Mouse (Mus musculus) heart, embryonic 14.5 days (tissue): ENCODE measurements around the gene Ap3b2. TPM values are rescaled to one million over a fixed set of nuclear protein-coding genes. Genes with fewer than 3 reads are reported as not detected.
"Not testable (repeated sequence)": the region's sequence is repeated elsewhere in the genome, so short reads cannot be mapped to it uniquely, and the experiment has no call there.

Source experiments
- ATAC-seq: fragments of 200-750 bp; cut with Nextera tagmentation; 2 replicates; pipeline ENCODE4 v1.8.0; 2017; ENCODE audit warnings: low read depth, moderate TSS enrichment; ENCODE audit not compliant: insufficient number of reproducible peaks, insufficient read depth, low FRiP score
- H3K27ac ChIP-seq, 2 experiments: fragments of 200-500 bp in 1 of 2; fragments of 300-500 bp in 1 of 2; sonication (generic) in 1 of 2; replicated peaks in 1 of 2; 2 replicates each; pipeline ENCODE4 v1.5.1; 2012 to 2014; ENCODE audit warnings: low read depth in 2 of 2, low read length in 2 of 2, control low read depth in 1 of 2, mild to moderate bottlenecking in 1 of 2, mixed read lengths in 1 of 2; ENCODE audit not compliant: control insufficient read depth in 1 of 2, insufficient read depth in 1 of 2
- H3K27me3 ChIP-seq: fragments of 300-500 bp; sonication (generic); 2 replicates; pipeline ENCODE4 v1.6.1; 2014; ENCODE audit warnings: mild to moderate bottlenecking, low read length, control low read depth; ENCODE audit not compliant: control insufficient read depth, insufficient read depth
- H3K36me3 ChIP-seq: fragments of 300-500 bp; sonication (generic); 2 replicates; pipeline ENCODE4 v1.6.1; 2014; ENCODE audit warnings: mild to moderate bottlenecking, control low read depth, low read length, mixed read lengths; ENCODE audit not compliant: control insufficient read depth, insufficient read depth
- H3K4me1 ChIP-seq, 2 experiments: fragments of 200-500 bp in 1 of 2; fragments of 300-500 bp in 1 of 2; sonication (generic) in 1 of 2; 2 replicates each; pipeline ENCODE4 v1.6.1; 2012 to 2014; ENCODE audit warnings: low read length in 2 of 2, control low read depth in 1 of 2, mixed read lengths in 1 of 2; ENCODE audit not compliant: control insufficient read depth in 2 of 2, insufficient read depth in 2 of 2
- H3K4me2 ChIP-seq: fragments of 300-500 bp; sonication (generic); 2 replicates; pipeline ENCODE4 v1.6.1; 2014; ENCODE audit warnings: mild to moderate bottlenecking, low read length
- H3K4me3 ChIP-seq, 2 experiments: fragments of 200-500 bp in 1 of 2; fragments of 300-500 bp in 1 of 2; sonication (generic) in 1 of 2; 2 replicates each; pipeline ENCODE4 v1.5.1; 2012 to 2014; ENCODE audit warnings: low read length in 2 of 2, mild to moderate bottlenecking in 2 of 2, control low read depth in 1 of 2, low read depth in 1 of 2, moderate library complexity in 1 of 2; ENCODE audit not compliant: control insufficient read depth in 1 of 2, insufficient read depth in 1 of 2
- H3K9ac ChIP-seq: fragments of 300-500 bp; sonication (generic); 2 replicates; pipeline ENCODE4 v1.6.1; 2014; ENCODE audit warnings: mild to moderate bottlenecking, low read length
- H3K9me3 ChIP-seq: fragments of 300-500 bp; sonication (generic); 2 replicates; pipeline ENCODE4 v1.6.1; 2016; ENCODE audit warnings: low read length, control low read depth; ENCODE audit not compliant: control insufficient read depth
- WGBS: fragments of 180-500 bp; shearing (Covaris S2); extraction: QIAGEN DNeasy Blood & Tissue Kit; methylation state at CpG from one replicate; pipeline ENCODE4 v1.1.7; 2014; 5-methylcytosine and 5-hydroxymethylcytosine counted together
- polyA plus RNA-seq: library from polyadenylated mRNA; unstranded; fragments of >200 nt; fragmentation: Nextera tagmentation; extraction: Ambion mirVana; gene quantifications from 2 replicates; pipeline ENCODE4 v1.2.1, GENCODE M21; 2014

The Ap3b2 gene
- polyA plus RNA-seq, 1 experiment from 2014 or later: 3.5 TPM

DNA sequence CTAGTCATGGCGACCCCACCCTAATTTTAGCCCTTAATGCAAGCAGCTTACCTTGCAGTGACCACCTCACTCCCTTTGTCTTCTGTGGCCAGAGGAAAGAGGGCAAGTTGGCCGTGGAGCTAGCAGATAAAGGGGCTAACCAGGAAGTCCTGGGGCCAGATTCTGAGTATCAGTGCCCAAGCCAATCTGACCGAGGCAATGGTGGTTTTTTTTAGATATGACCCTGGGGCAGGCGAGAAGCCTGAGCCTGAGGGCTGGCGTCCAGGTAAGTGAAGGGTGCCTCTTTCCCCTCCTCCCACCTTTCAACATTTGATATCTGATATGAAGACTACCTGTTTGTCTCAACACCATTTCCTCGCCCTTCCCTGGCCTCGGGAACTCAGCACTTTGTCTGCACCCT, 4.5 kb upstream of the Ap3b2 start, which contains the start of gene BC048679:
Gene BC048679, minus strand, starts transcription at position 101 of the 400 bp plus-strand sequence.
- H3K9me3 ChIP-seq: no peaks in the 10 kb centered on the region
- H3K9ac ChIP-seq: no peak within 1 kb of the TSS
- H3K27me3 ChIP-seq: peaks cover 35% of the 10 kb centered on the region
- 37% methylated on average over 7 of the region's 7 CpGs for WGBS
- H3K4me3 ChIP-seq: no peak within 1 kb of the TSS
- ATAC-seq: no peak
- no peaks in the 10 kb centered on the region for H3K36me3 ChIP-seq
- H3K4me2 ChIP-seq: no peak within 1 kb of the TSS
- no peak within 1 kb of the TSS for H3K27ac ChIP-seq
- peaks cover 3 to 5% of the 10 kb centered on the region in 2 experiments; a peak in 2 of 4 replicates for H3K4me1 ChIP-seq

DNA sequence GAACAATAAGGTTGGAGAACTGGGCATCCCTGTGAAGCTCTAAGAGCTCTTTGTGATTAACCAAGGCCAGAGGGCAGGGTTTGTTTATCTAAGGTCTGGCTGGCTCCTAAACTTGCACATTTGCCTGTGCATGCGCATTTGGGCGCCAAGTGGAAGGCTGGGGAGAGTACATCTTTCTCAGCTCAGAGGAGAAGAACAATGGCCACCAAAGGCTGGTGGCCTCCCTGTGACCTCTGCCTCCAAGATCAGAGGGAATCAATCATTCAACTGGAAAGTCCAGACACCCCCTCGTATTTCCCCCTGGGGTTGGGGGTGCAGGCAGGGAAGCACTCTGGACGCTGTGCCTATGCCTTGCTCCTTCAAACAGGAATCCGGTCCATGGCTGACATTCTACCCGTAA, 3.4 kb upstream of the Ap3b2 start:
- Histone ChIP-seq H3K9ac (no peak overlapping the region), H3K27ac (no peak overlapping the region), H3K36me3 (no peaks in the 10 kb centered on the region), H3K9me3 (no peaks in the 10 kb centered on the region), H3K4me1 (peaks cover 3 to 5% of the 10 kb centered on the region in 2 experiments; a peak in 2 of 4 replicates), H3K4me3 (no peak overlapping the region), H3K27me3 (peaks cover 45% of the 10 kb centered on the region), H3K4me2 (no peak overlapping the region)
- ATAC-seq: no peak
- WGBS: 45% methylated on average over 6 of the region's 6 CpGs

DNA sequence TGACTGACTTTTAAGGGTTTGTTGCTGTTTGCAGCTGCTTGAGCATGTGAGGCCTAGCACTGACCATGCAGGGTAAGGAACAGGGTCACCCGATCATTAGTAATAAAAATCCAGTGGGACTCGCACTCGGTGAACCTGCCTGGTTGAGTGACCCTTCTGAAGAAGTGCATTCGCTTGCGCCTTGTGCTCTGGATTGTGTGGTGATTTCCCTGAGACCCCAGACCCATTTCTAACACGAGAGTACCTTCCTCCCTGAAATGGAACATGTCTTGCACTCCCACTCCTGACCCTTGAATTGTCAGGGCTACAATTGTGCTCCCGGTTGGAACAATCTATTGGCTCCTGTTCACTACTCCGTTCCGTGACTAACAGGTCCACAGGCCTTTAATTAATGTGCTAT, 1.1 kb downstream of the Ap3b2 start:
- Histone ChIP-seq H3K9ac (no peak overlapping the region), H3K4me3 (no peak overlapping the region), H3K27ac (no peak overlapping the region), H3K36me3 (no peaks in the 10 kb centered on the region), H3K9me3 (no peaks in the 10 kb centered on the region), H3K27me3 (peaks cover 48% of the 10 kb centered on the region), H3K4me2 (peak overlapping the region; percentile 73; the same call in 1 of the 2 replicates), H3K4me1 (peaks cover 3 to 5% of the 10 kb centered on the region in 2 experiments; a peak in 2 of 4 replicates)
- ATAC-seq: no peak
- WGBS: 45% methylated on average over 9 of the region's 9 CpGs

DNA sequence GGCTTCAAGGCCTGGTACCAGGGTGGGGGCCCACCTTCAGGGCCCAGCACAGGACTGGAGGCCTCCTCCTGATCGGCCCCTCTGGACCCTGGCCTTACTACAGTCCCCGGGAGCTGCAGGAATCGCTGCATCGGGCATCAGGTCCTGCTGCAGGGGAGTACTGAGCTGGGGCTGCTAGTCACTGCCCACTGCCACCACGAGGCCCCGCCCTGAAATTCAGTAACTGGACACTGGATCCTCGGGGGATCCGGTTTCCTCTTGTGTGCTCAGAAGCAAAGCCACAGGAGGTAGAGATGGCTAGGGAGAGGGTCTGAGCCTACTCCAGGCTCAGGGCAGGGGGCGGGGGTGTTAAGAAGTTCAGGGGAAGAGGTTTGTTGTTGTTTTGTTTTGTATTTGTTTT, 4.1 kb downstream of the Ap3b2 start:
- Histone ChIP-seq H3K27ac (no peak overlapping the region), H3K9ac (no peak overlapping the region), H3K4me1 (peaks cover 3 to 5% of the 10 kb centered on the region in 2 experiments; a peak in 2 of 4 replicates), H3K36me3 (no peaks in the 10 kb centered on the region), H3K4me2 (no peak overlapping the region), H3K9me3 (no peaks in the 10 kb centered on the region), H3K27me3 (peaks cover 25% of the 10 kb centered on the region), H3K4me3 (no peak overlapping the region)
- ATAC-seq: 0 out of 2 replicates have a peak, but pooled peaks have one; percentile 6
- WGBS: 10% methylated on average over 9 of the region's 9 CpGs

DNA sequence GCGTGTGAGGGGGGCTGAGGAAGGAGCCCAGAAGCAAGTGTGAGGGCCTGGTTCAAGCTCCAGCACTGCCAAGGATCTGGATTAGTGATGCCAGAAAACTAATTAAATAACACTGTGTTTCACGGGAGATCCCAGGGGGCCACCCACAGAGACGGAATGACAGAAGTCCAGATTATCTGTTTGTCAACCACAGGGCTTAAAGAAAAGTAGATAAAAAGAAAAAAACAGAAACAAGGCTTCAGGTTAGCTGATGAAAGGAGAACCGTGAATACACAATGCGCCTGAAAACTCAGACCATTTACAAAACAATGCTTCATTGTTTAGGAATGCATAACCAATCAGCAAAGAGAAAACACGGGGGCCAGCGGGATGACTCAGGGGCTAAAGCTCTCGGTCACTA, 12.9 kb downstream of the Ap3b2 start:
- Histone ChIP-seq H3K4me2 (no peak overlapping the region), H3K27ac (no peak overlapping the region), H3K36me3 (no peaks in the 10 kb centered on the region), H3K4me1 (no peaks in the 10 kb centered on the region), H3K9me3 (no peaks in the 10 kb centered on the region), H3K27me3 (peaks cover 24% of the 10 kb centered on the region), H3K9ac (no peak overlapping the region), H3K4me3 (no peak overlapping the region)
- 9% methylated on average over 8 of the region's 8 CpGs for WGBS
- ATAC-seq: no peak

DNA sequence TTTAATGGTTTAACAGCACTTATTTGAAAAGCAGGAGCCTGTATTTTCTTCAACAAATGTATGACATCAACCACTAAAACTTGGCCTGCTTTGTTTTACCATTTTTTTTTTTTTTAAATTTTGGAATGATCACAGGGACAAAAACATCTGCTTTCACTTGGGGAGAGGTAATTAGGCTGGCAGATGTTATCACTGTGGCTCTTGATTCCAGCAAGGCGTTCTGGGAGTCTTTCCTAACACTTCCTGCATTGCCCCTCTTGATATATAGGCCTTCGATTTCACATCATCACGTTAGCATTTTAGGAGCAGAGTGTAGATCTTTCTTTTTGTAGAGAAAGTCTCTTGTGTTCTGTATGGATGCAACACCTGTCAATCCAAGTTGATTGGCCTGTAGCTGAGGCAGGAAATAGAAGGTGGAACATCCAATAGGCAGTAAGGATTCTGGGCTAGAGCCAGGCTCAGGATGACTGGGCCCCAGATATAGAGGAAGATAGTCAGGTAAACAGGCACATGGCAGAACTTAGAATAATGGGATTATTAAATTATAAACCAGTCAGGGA, 14.1 kb downstream of the Ap3b2 start:
- Histone ChIP-seq H3K9ac (no peak overlapping the region), H3K36me3 (no peaks in the 10 kb centered on the region), H3K4me2 (no peak overlapping the region), H3K4me1 (no peaks in the 10 kb centered on the region), H3K27me3 (peaks cover 26% of the 10 kb centered on the region), H3K9me3 (no peaks in the 10 kb centered on the region), H3K27ac (no peak overlapping the region), H3K4me3 (no peak overlapping the region)
- ATAC-seq: no peak
- WGBS: 56% methylated on average over 3 of the region's 3 CpGs

DNA sequence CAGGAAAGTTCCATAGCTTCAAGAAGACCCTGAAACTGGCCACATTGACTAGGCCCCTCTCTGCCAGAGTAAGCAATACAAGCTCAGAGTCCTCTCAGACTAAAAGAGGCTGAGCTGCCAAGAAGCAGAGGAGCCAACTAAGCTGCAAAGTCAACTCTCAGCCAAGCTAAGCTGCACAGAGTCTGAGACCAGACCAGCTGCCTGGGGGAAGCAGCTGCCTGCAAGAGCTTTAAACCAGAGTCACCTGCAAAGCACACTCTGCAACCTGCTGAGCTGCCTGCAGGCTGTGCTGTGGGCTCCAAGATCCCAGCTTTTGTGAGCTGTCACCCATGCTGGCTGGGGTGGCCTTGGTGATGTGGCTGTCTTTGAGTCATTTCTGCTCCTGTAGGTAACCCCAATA, 15.5 kb downstream of the Ap3b2 start:
- peaks cover 26% of the 10 kb centered on the region for H3K27me3 ChIP-seq
- not testable (repeated sequence) for ATAC-seq

DNA sequence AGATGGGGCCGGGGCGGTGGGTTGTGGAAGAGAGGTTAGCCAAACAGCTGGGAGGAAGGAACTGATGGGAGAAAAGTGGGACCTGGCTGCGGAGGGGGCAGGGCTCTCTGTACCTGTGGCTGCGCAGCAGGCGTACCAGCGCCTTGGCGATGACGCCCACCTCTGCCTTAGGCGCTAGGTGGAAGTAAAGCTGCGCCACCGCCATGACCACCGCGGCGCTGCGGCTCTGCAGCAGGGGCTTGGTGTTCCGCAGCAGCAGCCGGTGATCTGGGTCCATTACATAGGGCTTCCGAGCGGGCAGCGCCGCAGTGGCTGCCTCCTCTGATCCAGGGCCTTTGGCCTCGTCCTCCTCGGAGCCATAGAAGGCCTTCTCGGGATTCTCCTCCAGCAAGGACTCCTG, 16.9 kb downstream of the Ap3b2 start:
- peak overlapping the region in 1 of 2 experiments; percentile 9; a peak in 2 of 4 replicates for H3K4me3 ChIP-seq
- ATAC-seq: no peak
- no peaks in the 10 kb centered on the region for H3K9me3 ChIP-seq
- no peaks in the 10 kb centered on the region for H3K4me1 ChIP-seq
- H3K27me3 ChIP-seq: peaks cover 26% of the 10 kb centered on the region
- H3K9ac ChIP-seq: no peak overlapping the region
- H3K27ac ChIP-seq: no peak overlapping the region
- 4% methylated on average over 24 of the region's 24 CpGs for WGBS
- peak overlapping the region; percentile 34 for H3K4me2 ChIP-seq
- no peaks in the 10 kb centered on the region for H3K36me3 ChIP-seq

More for the DNA sequence above, 15.5 kb downstream of the Ap3b2 start:
- not testable (repeated sequence) for H3K27ac ChIP-seq, H3K36me3 ChIP-seq, H3K9me3 ChIP-seq, H3K4me2 ChIP-seq, H3K4me1 ChIP-seq, H3K9ac ChIP-seq, H3K4me3 ChIP-seq
